Mouse (Mus musculus) granulocyte monocyte progenitor cell, adult 5-6 weeks (primary cell): ENCODE measurements around the gene Selp. TPM values are rescaled to one million over a fixed set of nuclear protein-coding genes. Genes with fewer than 3 reads are reported as not detected.

Experiments
- ATAC-seq: replicated peaks from 2 replicates; pipeline ENCODE4 v1.8.0; 2016; ENCODE audit warnings: mild to moderate bottlenecking, moderate TSS enrichment, inconsistent platforms; ENCODE audit not compliant: poor library complexity, severe bottlenecking
- total RNA-seq, 2 experiments: library from RNA; stranded (forward) in 1 of 2; stranded (reverse) in 1 of 2; fragments of 200-712, 200-1000 nt in 1 of 2; fragments of >200 nt in 1 of 2; fragmentation: Nextera tagmentation in 1 of 2; gene quantifications; 2 replicates each; pipeline ENCODE4 v1.2.3; 2014 to 2017

Selp gene
- total RNA-seq, 2 experiments from 2014 or later: 1.5 to 3.7 TPM

GRCm38 (mm10) chr1:164114280-164114679, 784 bp upstream of the Selp start:
- ATAC-seq: no peak

- no peak for ATAC-seq
Observed at GRCm38 (mm10) chr1:164115647-164116046, 583 bp downstream of the Selp start.

- no peak for ATAC-seq
Observed at GRCm38 (mm10) chr1:164117869-164118268, 2.8 kb downstream of the Selp start.

GRCm38 (mm10) chr1:164119892-164120776, 5.1 kb downstream of the Selp start:
- peak; percentile 41 for ATAC-seq

- ATAC-seq: no peak
Observed at GRCm38 (mm10) chr1:164120777-164121158, 5.7 kb downstream of the Selp start.

- no peak for ATAC-seq
Observed at GRCm38 (mm10) chr1:164123836-164124235, 8.8 kb downstream of the Selp start.

- ATAC-seq: no peak
Observed at GRCm38 (mm10) chr1:164130013-164130412, 14.9 kb downstream of the Selp start.

- no peak for ATAC-seq
Observed at GRCm38 (mm10) chr1:164132609-164133008, 17.5 kb downstream of the Selp start.

GRCm38 (mm10) chr1:164134101-164134500, 19.0 kb downstream of the Selp start:
- ATAC-seq: peak; percentile 7; the same call in 1 of the 2 replicates

GRCm38 (mm10) chr1:164135360-164135759, 20.3 kb downstream of the Selp start:
- ATAC-seq: peak; percentile 82

- peak; percentile 63 for ATAC-seq
Observed at GRCm38 (mm10) chr1:164135960-164136359, 20.9 kb downstream of the Selp start.

- no peak for ATAC-seq
Observed at GRCm38 (mm10) chr1:164136636-164137035, 21.6 kb downstream of the Selp start.

GRCm38 (mm10) chr1:164138365-164139130, 23.5 kb downstream of the Selp start:
- ATAC-seq: peak; percentile 39

- ATAC-seq: no peak
Observed at GRCm38 (mm10) chr1:164139464-164139863, 24.4 kb downstream of the Selp start.

- ATAC-seq: peak; percentile 64
Observed at GRCm38 (mm10) chr1:164149083-164149482, 34.0 kb downstream of the Selp start.

- peak; percentile 34 for ATAC-seq
Observed at GRCm38 (mm10) chr1:164151387-164152088, 36.5 kb downstream of the Selp start, which contains the start of gene F5. Gene F5, plus strand, starts transcription at chr1:164151838.

GRCm38 (mm10) chr1:164152836-164153235, 37.8 kb downstream of the Selp start:
- ATAC-seq: peak; percentile 60

- no peak for ATAC-seq
Observed at GRCm38 (mm10) chr1:164154983-164155382, 39.9 kb downstream of the Selp start.

GRCm38 (mm10) chr1:164158571-164158970, 43.5 kb downstream of the Selp start:
- ATAC-seq: no peak

- ATAC-seq: no peak
Observed at GRCm38 (mm10) chr1:164159781-164160180, 44.7 kb downstream of the Selp start.

GRCm38 (mm10) chr1:164162745-164163144, 47.7 kb downstream of the Selp start:
- no peak for ATAC-seq
